Mouse (Mus musculus) forebrain, embryonic 16.5 days (tissue): ENCODE data around the gene Ppil1. TPM values are rescaled to one million over a fixed set of nuclear protein-coding genes. Genes with fewer than 3 reads are reported as not detected.

Experiments
- ATAC-seq: fragments of 200-750 bp; cut with Nextera tagmentation; 2 replicates; pipeline ENCODE4 v1.8.0; 2017; ENCODE audit warnings: mild to moderate bottlenecking, moderate library complexity
- H3K27ac ChIP-seq: fragments of 300-500 bp; sonication (generic); 2 replicates; pipeline ENCODE4 v1.5.1; 2014; ENCODE audit warnings: low read length, control low read depth
- H3K27me3 ChIP-seq: fragments of 300-500 bp; sonication (generic); replicated peaks from 2 replicates; pipeline ENCODE4 v1.6.1; 2014; ENCODE audit warnings: low read length; ENCODE audit not compliant: control insufficient read depth, insufficient read depth
- H3K36me3 ChIP-seq: fragments of 300-500 bp; sonication (generic); 2 replicates; pipeline ENCODE4 v1.6.1; 2014; ENCODE audit not compliant: control insufficient read depth, insufficient read depth
- H3K4me1 ChIP-seq: fragments of 300-500 bp; sonication (generic); replicated peaks from 2 replicates; pipeline ENCODE4 v1.6.1; 2014; ENCODE audit warnings: low read length; ENCODE audit not compliant: control insufficient read depth, insufficient read depth
- H3K4me2 ChIP-seq: fragments of 300-500 bp; sonication (generic); 2 replicates; pipeline ENCODE4 v1.6.1; 2014; ENCODE audit warnings: mild to moderate bottlenecking, low read length, control low read depth
- H3K4me3 ChIP-seq: fragments of 300-500 bp; sonication (generic); replicated peaks from 2 replicates; pipeline ENCODE4 v1.5.1; 2014; ENCODE audit warnings: mild to moderate bottlenecking, low read length, control low read depth
- H3K9ac ChIP-seq: fragments of 300-500 bp; sonication (generic); replicated peaks from 2 replicates; pipeline ENCODE4 v1.6.1; 2014; ENCODE audit warnings: low read depth, low read length, control low read depth
- H3K9me3 ChIP-seq: fragments of 300-500 bp; sonication (generic); 2 replicates; pipeline ENCODE4 v1.6.1; 2016; ENCODE audit warnings: low read length; ENCODE audit not compliant: control insufficient read depth
- WGBS: fragments of 180-500 bp; shearing (Covaris S2); extraction: QIAGEN DNeasy Blood & Tissue Kit; methylation state at CpG from one replicate; pipeline ENCODE4 v1.1.7; 2014; 5-methylcytosine and 5-hydroxymethylcytosine counted together
- polyA plus RNA-seq: library from polyadenylated mRNA; unstranded; fragments of >200 nt; fragmentation: Nextera tagmentation; extraction: Ambion mirVana; gene quantifications from 2 replicates; pipeline ENCODE4 v1.2.1, GENCODE M21; 2015

Gene Ppil1
- polyA plus RNA-seq, 1 experiment from 2014 or later, result 125 TPM

GRCm38 (mm10) chr17:29303087-29303486 is 39.1 kb upstream of the Ppil1 start:
- H3K36me3 ChIP-seq, result peaks cover 19% of the 10 kb centered on the region
- no peak overlapping the region for H3K27ac ChIP-seq
- peaks cover 3% of the 10 kb centered on the region; the same call in 1 of the 2 replicates for H3K4me1 ChIP-seq
- no peak overlapping the region for H3K4me2 ChIP-seq
- no peak overlapping the region for H3K9ac ChIP-seq
- no peaks in the 10 kb centered on the region for H3K27me3 ChIP-seq
- no peak overlapping the region for H3K4me3 ChIP-seq
- no peak for ATAC-seq
- no peaks in the 10 kb centered on the region for H3K9me3 ChIP-seq
- WGBS, result 48% methylated on average over 3 of the region's 3 CpGs

- Histone ChIP-seq H3K9ac (no peak overlapping the region), H3K27me3 (no peaks in the 10 kb centered on the region), H3K9me3 (no peaks in the 10 kb centered on the region), H3K4me3 (no peak overlapping the region), H3K36me3 (peaks cover 22% of the 10 kb centered on the region), H3K4me1 (peaks cover 3% of the 10 kb centered on the region; the same call in 1 of the 2 replicates), H3K27ac (no peak overlapping the region), H3K4me2 (no peak overlapping the region)
- 78% methylated on average over 5 of the region's 5 CpGs for WGBS
- no peak for ATAC-seq
Observed at GRCm38 (mm10) chr17:29302149-29302548, 38.2 kb upstream of the Ppil1 start.

GRCm38 (mm10) chr17:29301421-29301820 is 37.4 kb upstream of the Ppil1 start:
- no peaks in the 10 kb centered on the region for H3K27me3 ChIP-seq
- no peak overlapping the region for H3K4me2 ChIP-seq
- ATAC-seq, result no peak
- no peak overlapping the region for H3K9ac ChIP-seq
- no peaks in the 10 kb centered on the region for H3K9me3 ChIP-seq
- H3K4me1 ChIP-seq, result peaks cover 3% of the 10 kb centered on the region; the same call in 1 of the 2 replicates
- WGBS, result 94% methylated on average over 6 of the region's 6 CpGs
- no peak overlapping the region for H3K4me3 ChIP-seq
- H3K36me3 ChIP-seq, result peaks cover 22% of the 10 kb centered on the region
- H3K27ac ChIP-seq, result no peak overlapping the region

GRCm38 (mm10) chr17:29300926-29301325 is 36.9 kb upstream of the Ppil1 start:
- Histone ChIP-seq H3K4me1 (peaks cover 3% of the 10 kb centered on the region; the same call in 1 of the 2 replicates), H3K4me2 (no peak overlapping the region), H3K4me3 (no peak overlapping the region), H3K36me3 (peaks cover 22% of the 10 kb centered on the region), H3K27me3 (no peaks in the 10 kb centered on the region), H3K9me3 (no peaks in the 10 kb centered on the region), H3K9ac (no peak overlapping the region), H3K27ac (no peak overlapping the region)
- ATAC-seq, result no peak
- 88% methylated on average over 7 of the region's 7 CpGs for WGBS

- Histone ChIP-seq H3K27ac (no peak overlapping the region), H3K9me3 (no peaks in the 10 kb centered on the region), H3K4me3 (no peak overlapping the region), H3K9ac (no peak overlapping the region), H3K4me2 (no peak overlapping the region), H3K4me1 (no peaks in the 10 kb centered on the region; the same call in 1 of the 2 replicates), H3K36me3 (peaks cover 27% of the 10 kb centered on the region), H3K27me3 (no peaks in the 10 kb centered on the region)
- WGBS, result 78% methylated on average over 4 of the region's 4 CpGs
- no peak for ATAC-seq
Observed at GRCm38 (mm10) chr17:29299282-29299681, 35.3 kb upstream of the Ppil1 start.

- Histone ChIP-seq H3K36me3 (peaks cover 29% of the 10 kb centered on the region), H3K9ac (no peak overlapping the region), H3K27ac (no peak overlapping the region), H3K4me3 (no peak overlapping the region), H3K27me3 (no peaks in the 10 kb centered on the region), H3K4me2 (no peak overlapping the region), H3K4me1 (no peaks in the 10 kb centered on the region; the same call in 1 of the 2 replicates), H3K9me3 (no peaks in the 10 kb centered on the region)
- WGBS, result 88% methylated on average over 6 of the region's 6 CpGs
- no peak for ATAC-seq
Observed at GRCm38 (mm10) chr17:29297813-29298212, 33.8 kb upstream of the Ppil1 start.

GRCm38 (mm10) chr17:29297321-29297720 is 33.3 kb upstream of the Ppil1 start:
- no peak overlapping the region for H3K4me2 ChIP-seq
- H3K27ac ChIP-seq, result no peak overlapping the region
- no peaks in the 10 kb centered on the region; the same call in 1 of the 2 replicates for H3K4me1 ChIP-seq
- 92% methylated on average over 10 of the region's 10 CpGs for WGBS
- no peak overlapping the region for H3K4me3 ChIP-seq
- ATAC-seq, result no peak
- H3K27me3 ChIP-seq, result no peaks in the 10 kb centered on the region
- H3K9me3 ChIP-seq, result no peaks in the 10 kb centered on the region
- no peak overlapping the region for H3K9ac ChIP-seq
- peaks cover 29% of the 10 kb centered on the region for H3K36me3 ChIP-seq

GRCm38 (mm10) chr17:29295835-29296234 is 31.8 kb upstream of the Ppil1 start:
- peaks cover 22% of the 10 kb centered on the region for H3K36me3 ChIP-seq
- no peak overlapping the region for H3K4me2 ChIP-seq
- no peak overlapping the region for H3K27ac ChIP-seq
- no peaks in the 10 kb centered on the region for H3K9me3 ChIP-seq
- no peak overlapping the region for H3K9ac ChIP-seq
- no peaks in the 10 kb centered on the region for H3K27me3 ChIP-seq
- ATAC-seq, result no peak
- H3K4me3 ChIP-seq, result no peak overlapping the region
- H3K4me1 ChIP-seq, result no peaks in the 10 kb centered on the region; the same call in 1 of the 2 replicates
- 85% methylated on average over 5 of the region's 5 CpGs for WGBS

- Histone ChIP-seq H3K27ac (no peak overlapping the region), H3K4me1 (no peaks in the 10 kb centered on the region), H3K27me3 (no peaks in the 10 kb centered on the region), H3K9ac (no peak overlapping the region), H3K9me3 (no peaks in the 10 kb centered on the region), H3K36me3 (peaks cover 19% of the 10 kb centered on the region), H3K4me2 (no peak overlapping the region), H3K4me3 (no peak overlapping the region)
- WGBS, result 86% methylated on average over 9 of the region's 9 CpGs
- no peak for ATAC-seq
Observed at GRCm38 (mm10) chr17:29293807-29294605, 30.0 kb upstream of the Ppil1 start.
